9 mouse cellular contexts compared by ENCODE assay signal in genomic region chr2:28525219-28525942, GRCm38 (mm10). TPM values are rescaled to one million over a fixed set of nuclear protein-coding genes. Genes with fewer than 3 reads are reported as not detected.
DNase-seq lines count a peak whose midpoint lies in the region; ATAC-seq and TF ChIP-seq lines count a peak whose summit lies in the region.
"Had no signal": no experiment of that assay in that cellular context is flagged by ENCODE, and none has a peak within 500 bp of the region (broad histone marks: within the 10 kb centered on the region; RNA-seq: fewer than 3 reads in every experiment).

No protein-coding gene starts in this region.

- H3K9ac ChIP-seq in forebrain, embryonic 11.5 days (ENCODE audit: low read length), result peak overlapping the region; percentile 43; the same call in 1 of the 2 replicates
- peak overlapping the region; percentile 18; the same call in 1 of the 2 replicates for H3K9ac ChIP-seq in stomach, embryonic 14.5 days (replicated peaks; ENCODE audit: low read depth, low read length)

- intact Hi-C loops in heart, postnatal 25 days (cut with DNase I), result no loop called here

- H3K27ac ChIP-seq in bone marrow, adult 2 months (ENCODE audit: control insufficient read depth, insufficient read depth, low read depth, low read length, poor library complexity), result peak overlapping the region; percentile 68
- peak overlapping the region; percentile 77 for H3K27ac ChIP-seq in forebrain, embryonic 11.5 days (ENCODE audit: low read depth, low read length)
- peak overlapping the region; percentile 90 for H3K27ac ChIP-seq in macrophage
- H3K27ac ChIP-seq in stomach, embryonic 14.5 days (ENCODE audit: low read length), result peak overlapping the region; percentile 82

- no peak for TF ChIP-seq CTCF in bone marrow, adult 2 months (IDR thresholded peaks at IDR 0.05; ENCODE audit: control insufficient read depth, insufficient read depth, low read length)

- no peak for DNase-seq in frontal cortex, postnatal 25 days (ENCODE audit: low spot score in 2 of 2)
- peak; percentile 74 for DNase-seq in forebrain, embryonic 11.5 days (ENCODE audit: low spot score)
- peak; percentile 76 for DNase-seq in heart, postnatal 25 days (ENCODE audit: low spot score)
- peak; percentile 77 to 82 for DNase-seq in kidney, postnatal 36 days

- no peaks in the 10 kb centered on the region for H3K27me3 ChIP-seq in forebrain, embryonic 11.5 days (ENCODE audit: control insufficient read depth, insufficient read depth, low read length)
- no peaks in the 10 kb centered on the region for H3K27me3 ChIP-seq in stomach, embryonic 14.5 days (ENCODE audit: control insufficient read depth, insufficient read depth, low read length)

- peaks cover 6% of the 10 kb centered on the region for H3K4me1 ChIP-seq in bone marrow, adult 2 months (ENCODE audit: control insufficient read depth, insufficient read depth, low read length)
- H3K4me1 ChIP-seq in forebrain, embryonic 11.5 days (replicated peaks; ENCODE audit: control insufficient read depth, insufficient read depth, low read length), result peaks cover 22% of the 10 kb centered on the region; the same call in 1 of the 2 replicates
- H3K4me1 ChIP-seq in stomach, embryonic 14.5 days (ENCODE audit: control insufficient read depth, insufficient read depth, low read length), result peaks cover 36% of the 10 kb centered on the region

- no peaks in the 10 kb centered on the region for H3K36me3 ChIP-seq in forebrain, embryonic 11.5 days (ENCODE audit: control insufficient read depth, insufficient read depth, low read length)
- H3K36me3 ChIP-seq in macrophage (ENCODE audit: inconsistent target), result no peaks in the 10 kb centered on the region
- no peaks in the 10 kb centered on the region for H3K36me3 ChIP-seq in stomach, embryonic 14.5 days (ENCODE audit: control insufficient read depth, insufficient read depth, low read length)

- WGBS in bone marrow, adult 2 months, result 24% methylated on average over 11 of the region's 11 CpGs
- WGBS in forebrain, embryonic 11.5 days, result 14% methylated on average over 11 of the region's 11 CpGs
- WGBS in macrophage (ENCODE audit: missing documents), result 28% methylated on average over 11 of the region's 11 CpGs
- WGBS in stomach, embryonic 14.5 days, result 18% methylated on average over 11 of the region's 11 CpGs

- H3K4me3 ChIP-seq in bone marrow, adult 2 months (replicated peaks; ENCODE audit: control insufficient read depth, low read depth, low read length), result no peak overlapping the region
- no peak overlapping the region for H3K4me3 ChIP-seq in forebrain, embryonic 11.5 days (ENCODE audit: low read depth, low read length)
- no peak overlapping the region for H3K4me3 ChIP-seq in macrophage (ENCODE audit: inconsistent target)
- no peak overlapping the region for H3K4me3 ChIP-seq in stomach, embryonic 14.5 days (ENCODE audit: low read depth, low read length)

- H3K4me2 ChIP-seq in forebrain, embryonic 11.5 days (ENCODE audit: low read depth, low read length, severe bottlenecking), result no peak overlapping the region
- 0 out of 2 replicates have a peak overlapping the region, but pooled peaks have one; percentile 16 for H3K4me2 ChIP-seq in stomach, embryonic 14.5 days (replicated peaks; ENCODE audit: low read depth, low read length)

- TF ChIP-seq POLR2A in bone marrow, adult 2 months (IDR thresholded peaks at IDR 0.05; ENCODE audit: borderline replicate concordance, control insufficient read depth, low read depth, low read length), result no peak

- H3K79me2 ChIP-seq in macrophage (ENCODE audit: inconsistent target), result no peaks in the 10 kb centered on the region

- ATAC-seq in frontal cortex, adult (ENCODE audit: low TSS enrichment), result peak; percentile 28
- ATAC-seq in forebrain, embryonic 11.5 days (replicated peaks; ENCODE audit: low FRiP score), result peak; percentile 82
- ATAC-seq in stomach, embryonic 14.5 days (ENCODE audit: insufficient number of reproducible peaks, insufficient read depth, low FRiP score, low read depth), result peak; percentile 89

- H3K9me3 ChIP-seq in forebrain, embryonic 11.5 days (ENCODE audit: control insufficient read depth, low read length), result no peaks in the 10 kb centered on the region
- no peaks in the 10 kb centered on the region for H3K9me3 ChIP-seq in stomach, embryonic 14.5 days (ENCODE audit: control insufficient read depth, low read depth, low read length)

RNA-seq across cellular contexts. Expression of gene Ralgds, which starts 12.5 kb away (rescaled TPM):
- 5.2 and 5.5 TPM in 2 replicates for polyA plus RNA-seq in bone marrow, adult 2 months (2011; ENCODE audit: insufficient read depth, insufficient read length, low replicate concordance, missing spikeins)
- polyA plus RNA-seq in forebrain, embryonic 11.5 days (2014; fragmentation: Nextera tagmentation; extraction: Ambion mirVana), result 42.7 and 47.6 TPM in 2 replicates
- 10 to 100 TPM; 11.9 to 13.8 TPM for total RNA-seq in heart, postnatal 25 days (2021)
- 100 to 1,000 TPM in 22 of 26 experiments, 10 to 100 TPM in 4; 69.8 to 589 (median 271) TPM for total RNA-seq in macrophage (2018; cell fraction: chromatin; rRNA removed)
- total RNA-seq in macrophage (2018; cell fraction: cytosol; rRNA removed), result 100 to 1,000 TPM in 7 of 26 experiments, 10 to 100 TPM in 19; 32.4 to 202 (median 56.7) TPM
- 100 to 1,000 TPM in 18 of 26 experiments, 10 to 100 TPM in 8; 44.8 to 496 (median 216) TPM for total RNA-seq in macrophage (2018; cell fraction: nucleus; rRNA removed)
- polyA plus RNA-seq in macrophage (2018), result 13.9 to 47.0 TPM (median 37.1 TPM) in 3 replicates
- polyA plus RNA-seq in stomach, embryonic 14.5 days (2014; fragmentation: Nextera tagmentation; extraction: Ambion mirVana), result 36.2 and 38.6 TPM in 2 replicates

RNA-seq across cellular contexts. Expression of gene Gm10134, which starts 19.5 kb away (rescaled TPM):
- not detected in 2 replicates for polyA plus RNA-seq in bone marrow, adult 2 months (2011; ENCODE audit: insufficient read depth, insufficient read length, low replicate concordance, missing spikeins)
- not detected in 2 replicates for polyA plus RNA-seq in forebrain, embryonic 11.5 days (2014; fragmentation: Nextera tagmentation; extraction: Ambion mirVana)
- 1 to 10 TPM in 1 of 2 experiments, not detected in 1; 1.4 TPM for total RNA-seq in heart, postnatal 25 days (2021)
- 10 to 100 TPM in 15 of 26 experiments, 1 to 10 TPM in 5, not detected in 6; 3.8 to 89.4 (median 24.4) TPM for total RNA-seq in macrophage (2018; cell fraction: chromatin; rRNA removed)
- 10 to 100 TPM in 16 of 26 experiments, 1 to 10 TPM in 10; 4.9 to 36.0 (median 13.7) TPM for total RNA-seq in macrophage (2018; cell fraction: cytosol; rRNA removed)
- 10 to 100 TPM in 23 of 26 experiments, 1 to 10 TPM in 3; 6.2 to 77.9 (median 17.8) TPM for total RNA-seq in macrophage (2018; cell fraction: nucleus; rRNA removed)
- 4.6 to 7.7 TPM (median 6.7 TPM) in 3 replicates for polyA plus RNA-seq in macrophage (2018)
- 6.6 and 7.5 TPM in 2 replicates for polyA plus RNA-seq in stomach, embryonic 14.5 days (2014; fragmentation: Nextera tagmentation; extraction: Ambion mirVana)

RNA-seq across cellular contexts. Expression of gene Gbgt1, which starts 28.7 kb away (rescaled TPM):
- polyA plus RNA-seq in bone marrow, adult 2 months (2011; ENCODE audit: insufficient read depth, insufficient read length, low replicate concordance, missing spikeins), result 1.8 TPM in 1 of 2 replicates, not detected in the other
- 0.35 TPM in 1 of 2 replicates, not detected in the other for polyA plus RNA-seq in forebrain, embryonic 11.5 days (2014; fragmentation: Nextera tagmentation; extraction: Ambion mirVana)
- total RNA-seq in heart, postnatal 25 days (2021), result 1 to 10 TPM; 1.7 to 3.1 TPM
- total RNA-seq in macrophage (2018; cell fraction: chromatin; rRNA removed), result 10 to 100 TPM in 19 of 26 experiments, 1 to 10 TPM in 7; 1.7 to 70.8 (median 12.5) TPM
- 10 to 100 TPM in 25 of 26 experiments, 1 to 10 TPM in 1; 10.0 to 56.7 (median 21.5) TPM for total RNA-seq in macrophage (2018; cell fraction: cytosol; rRNA removed)
- total RNA-seq in macrophage (2018; cell fraction: nucleus; rRNA removed), result 10 to 100 TPM in 25 of 26 experiments, 1 to 10 TPM in 1; 9.4 to 81.2 (median 27.4) TPM
- 5.3 to 10.9 TPM (median 10.7 TPM) in 3 replicates for polyA plus RNA-seq in macrophage (2018)
- 2.9 and 3.1 TPM in 2 replicates for polyA plus RNA-seq in stomach, embryonic 14.5 days (2014; fragmentation: Nextera tagmentation; extraction: Ambion mirVana)

RNA-seq across cellular contexts. Expression of gene Cel, which starts 37.8 kb away (rescaled TPM):
- polyA plus RNA-seq in bone marrow, adult 2 months (2011; ENCODE audit: insufficient read depth, insufficient read length, low replicate concordance, missing spikeins), result 0.72 TPM in 1 of 2 replicates, not detected in the other
- not detected in 2 replicates for polyA plus RNA-seq in forebrain, embryonic 11.5 days (2014; fragmentation: Nextera tagmentation; extraction: Ambion mirVana)
- not detected for total RNA-seq in heart, postnatal 25 days (2021)
- total RNA-seq in macrophage (2018; cell fraction: chromatin; rRNA removed), result not detected
- not detected for total RNA-seq in macrophage (2018; cell fraction: cytosol; rRNA removed)
- total RNA-seq in macrophage (2018; cell fraction: nucleus; rRNA removed), result under 1 TPM in 1 of 26 experiments, not detected in 25; 0.30 TPM
- polyA plus RNA-seq in macrophage (2018), result not detected in 3 replicates
- polyA plus RNA-seq in stomach, embryonic 14.5 days (2014; fragmentation: Nextera tagmentation; extraction: Ambion mirVana), result 28.9 TPM in 1 of 2 replicates, not detected in the other
- total RNA-seq: layer of hippocampus, postnatal 36 days had no signal

RNA-seq across cellular contexts. Expression of gene Mrps2, which starts 57.5 kb away (rescaled TPM):
- 8.8 and 13.7 TPM in 2 replicates for polyA plus RNA-seq in bone marrow, adult 2 months (2011; ENCODE audit: insufficient read depth, insufficient read length, low replicate concordance, missing spikeins)
- 67.2 and 70.6 TPM in 2 replicates for polyA plus RNA-seq in forebrain, embryonic 11.5 days (2014; fragmentation: Nextera tagmentation; extraction: Ambion mirVana)
- 10 to 100 TPM; 43.0 to 43.9 TPM for total RNA-seq in heart, postnatal 25 days (2021)
- total RNA-seq in macrophage (2018; cell fraction: chromatin; rRNA removed), result 10 to 100 TPM in 19 of 26 experiments, 1 to 10 TPM in 7; 4.5 to 21.6 (median 12.6) TPM
- 10 to 100 TPM; 13.7 to 33.1 (median 24.7) TPM for total RNA-seq in macrophage (2018; cell fraction: cytosol; rRNA removed)
- 10 to 100 TPM in 21 of 26 experiments, 1 to 10 TPM in 5; 7.4 to 37.0 (median 15.8) TPM for total RNA-seq in macrophage (2018; cell fraction: nucleus; rRNA removed)
- 21.3 to 32.9 TPM (median 31.3 TPM) in 3 replicates for polyA plus RNA-seq in macrophage (2018)
- polyA plus RNA-seq in stomach, embryonic 14.5 days (2014; fragmentation: Nextera tagmentation; extraction: Ambion mirVana), result 58.5 and 59.3 TPM in 2 replicates

Comparison
In these comparisons a context has a peak if more than half of its experiments do, and no peak if none do; other contexts are left out.
1. ATAC-seq: peak in every context shown above with its lines; median percentile 89 in stomach, embryonic 14.5 days; 82 in forebrain, embryonic 11.5 days; 28 in frontal cortex, adult.
2. DNase-seq: peak in forebrain, embryonic 11.5 days (single experiment), heart, postnatal 25 days (single experiment) and kidney, postnatal 36 days (2 of 2); none in frontal cortex, postnatal 25 days (0 of 2).
3. Peak in every context shown above with its lines, with median percentiles within 50 percentile points of each other: H3K27ac ChIP-seq.